Mouse (Mus musculus) hematopoietic stem cell, adult 5-6 weeks (primary cell): ENCODE measurements at regions not wholly inside any gene's neighbourhood (a gene's known extent, or its start where the extent isn't known, plus 50 kb on each side); places are given as distances from the start of the nearest gene placed in this dataset.

Experiments
- ATAC-seq, 2 experiments: fragments of 125-278 bp in 1 of 2; replicated peaks in 1 of 2; 2 replicates each; pipeline ENCODE4 v1.8.0; 2016 to 2017; ENCODE audit warnings: inconsistent platforms in 2 of 2, mild to moderate bottlenecking in 2 of 2, moderate number of reproducible peaks in 2 of 2, low read depth in 1 of 2, moderate TSS enrichment in 1 of 2; ENCODE audit not compliant: low FRiP score in 2 of 2, poor library complexity in 2 of 2, severe bottlenecking in 2 of 2, insufficient read depth in 1 of 2, low TSS enrichment in 1 of 2

- ATAC-seq = no peak
These were observed 108.4 kb upstream of the Psmd7 start for GRCm38 (mm10) chr8:107696384-107697346.

GRCm38 (mm10) chr8:107699307-107699706, 111.0 kb upstream of the Psmd7 start:
- no peak for ATAC-seq

- no peak for ATAC-seq
These were observed 111.5 kb upstream of the Psmd7 start for GRCm38 (mm10) chr8:107699759-107700158.

- no peak for ATAC-seq
These were observed 127.6 kb upstream of the Psmd7 start for GRCm38 (mm10) chr8:107715901-107716300.

GRCm38 (mm10) chr8:107717856-107718255, 129.6 kb upstream of the Psmd7 start:
- no peak for ATAC-seq

- ATAC-seq = no peak
These were observed 131.4 kb upstream of the Psmd7 start for GRCm38 (mm10) chr8:107719656-107720055.

GRCm38 (mm10) chr8:107726716-107727115, 138.5 kb upstream of the Psmd7 start:
- ATAC-seq = no peak

- ATAC-seq = no peak
These were observed 139.0 kb upstream of the Psmd7 start for GRCm38 (mm10) chr8:107727276-107727675.

GRCm38 (mm10) chr8:107739091-107739490, 150.8 kb upstream of the Psmd7 start:
- ATAC-seq = no peak

GRCm38 (mm10) chr8:107757083-107757482, 168.8 kb upstream of the Psmd7 start:
- ATAC-seq = no peak

- no peak for ATAC-seq
These were observed 170.4 kb upstream of the Psmd7 start for GRCm38 (mm10) chr8:107758637-107759036.

- ATAC-seq = no peak
These were observed 165.5 kb upstream of the Zfhx3 start for GRCm38 (mm10) chr8:107776906-107777305.

GRCm38 (mm10) chr8:107785771-107786170, 156.7 kb upstream of the Zfhx3 start:
- no peak for ATAC-seq

- ATAC-seq = no peak
These were observed 150.2 kb upstream of the Zfhx3 start for GRCm38 (mm10) chr8:107792286-107792685.

- ATAC-seq = no peak
These were observed 127.5 kb upstream of the Zfhx3 start for GRCm38 (mm10) chr8:107814931-107815330.

GRCm38 (mm10) chr8:107815775-107816174, 126.7 kb upstream of the Zfhx3 start:
- no peak for ATAC-seq

GRCm38 (mm10) chr8:107817796-107818195, 124.6 kb upstream of the Zfhx3 start:
- ATAC-seq = no peak

- ATAC-seq = no peak
These were observed 122.2 kb upstream of the Zfhx3 start for GRCm38 (mm10) chr8:107820174-107820760.

- no peak for ATAC-seq
These were observed 120.9 kb upstream of the Zfhx3 start for GRCm38 (mm10) chr8:107821522-107821921.
